Mouse (Mus musculus) testis, adult 2 months (tissue): ENCODE data around the gene Hist1h2ae. TPM values are rescaled to one million over a fixed set of nuclear protein-coding genes. Genes with fewer than 3 reads are reported as not detected.
"Not testable (repeated sequence)": the region's sequence is repeated elsewhere in the genome, so short reads cannot be mapped to it uniquely, and the experiment has no call there.

Source experiments
- H3K27ac ChIP-seq: fragments of 200-500 bp; 2 replicates; pipeline ENCODE4 v1.5.1; 2012; ENCODE audit warnings: low read depth, low read length; ENCODE audit not compliant: control insufficient read depth, insufficient read depth
- H3K27me3 ChIP-seq: fragments of 200-500 bp; 2 replicates; pipeline ENCODE4 v1.6.1; 2012; ENCODE audit warnings: mild to moderate bottlenecking, low read length, moderate library complexity; ENCODE audit not compliant: control insufficient read depth, insufficient read depth
- H3K36me3 ChIP-seq: fragments of 200-500 bp; 2 replicates; pipeline ENCODE4 v1.6.1; 2012; ENCODE audit warnings: mild to moderate bottlenecking, low read length; ENCODE audit not compliant: control insufficient read depth, insufficient read depth
- H3K4me1 ChIP-seq: fragments of 200-500 bp; 2 replicates; pipeline ENCODE4 v1.6.1; 2012; ENCODE audit warnings: low read length; ENCODE audit not compliant: control insufficient read depth, insufficient read depth
- H3K4me3 ChIP-seq: fragments of 200-500 bp; 2 replicates; pipeline ENCODE4 v1.5.1; 2012; ENCODE audit warnings: low read depth, mild to moderate bottlenecking, low read length, moderate library complexity, mixed read lengths; ENCODE audit not compliant: control insufficient read depth
- CTCF ChIP-seq: fragments of 200-500 bp; IDR thresholded peaks from 2 replicates; pipeline ENCODE4 v1.5.1; 2012; ENCODE audit warnings: low read depth, mild to moderate bottlenecking, inconsistent platforms, low read length, moderate library complexity; ENCODE audit not compliant: control insufficient read depth, insufficient read depth, insufficient replicate concordance
- POLR2A ChIP-seq: fragments of 200-500 bp; IDR thresholded peaks from 2 replicates; pipeline ENCODE4 v1.6.1; 2012; ENCODE audit warnings: low read depth, mild to moderate bottlenecking, inconsistent platforms, low read length, moderate library complexity; ENCODE audit not compliant: control insufficient read depth
- polyA plus RNA-seq: library from polyadenylated mRNA; depleted of rRNA; stranded (reverse); fragments of >200 nt; gene quantifications from 2 replicates; pipeline ENCODE4 v1.2.3, GENCODE M21; 2012

Hist1h2ae gene
- polyA plus RNA-seq, 1 experiment, result 0.36 TPM

GRCm38 (mm10) chr13:23552962-23553361 lies 18.1 kb downstream of the Hist1h2ae start, which contains the start of gene Hist1h1d:
Gene Hist1h1d, plus strand, starts transcription at chr13:23553262.
- Histone ChIP-seq H3K4me3 (no peak within 1 kb of the TSS), H3K36me3 (no peaks in the 10 kb centered on the region), H3K27me3 (no peaks in the 10 kb centered on the region), H3K4me1 (peaks cover 3% of the 10 kb centered on the region), H3K27ac (no peak within 1 kb of the TSS)
- no peak for TF ChIP-seq CTCF
- no peak for TF ChIP-seq POLR2A

GRCm38 (mm10) chr13:23551931-23552914 lies 18.8 kb downstream of the Hist1h2ae start:
- TF ChIP-seq CTCF (no peak), POLR2A (no peak)
- Histone ChIP-seq H3K27me3 (no peaks in the 10 kb centered on the region), H3K27ac (no peak overlapping the region), H3K4me3 (no peak overlapping the region), H3K36me3 (no peaks in the 10 kb centered on the region), H3K4me1 (peaks cover 3% of the 10 kb centered on the region)

- peak within 1 kb of the TSS; percentile 66 for H3K4me3 ChIP-seq
- H3K4me1 ChIP-seq, H3K27me3 ChIP-seq, H3K36me3 ChIP-seq: not testable (repeated sequence)
- TF ChIP-seq POLR2A, result peak; percentile 51; the same call in 1 of the 2 replicates
- H3K27ac ChIP-seq, result peak within 1 kb of the TSS; percentile 36; the same call in 1 of the 2 replicates
Observed at GRCm38 (mm10) chr13:23551146-23551834, 19.7 kb downstream of the Hist1h2ae start, which contains the start of gene Hist1h4f. Gene Hist1h4f, minus strand, starts transcription at chr13:23551648.

- TF ChIP-seq CTCF (no peak), POLR2A (no peak)
- Histone ChIP-seq H3K27ac (no peak overlapping the region; the same call in 1 of the 2 replicates), H3K4me3 (no peak overlapping the region), H3K36me3 (no peaks in the 10 kb centered on the region), H3K27me3 (no peaks in the 10 kb centered on the region), H3K4me1 (peaks cover 3% of the 10 kb centered on the region)
Observed at GRCm38 (mm10) chr13:23550761-23551145, 20.3 kb downstream of the Hist1h2ae start.

GRCm38 (mm10) chr13:23546694-23547093 lies 24.3 kb downstream of the Hist1h2ae start:
- TF ChIP-seq CTCF, result no peak
- Histone ChIP-seq H3K27me3 (no peaks in the 10 kb centered on the region), H3K4me1 (peaks cover 6% of the 10 kb centered on the region), H3K36me3 (no peaks in the 10 kb centered on the region), H3K4me3 (no peak overlapping the region), H3K27ac (no peak overlapping the region)

- H3K4me3 ChIP-seq, H3K27ac ChIP-seq, H3K27me3 ChIP-seq, H3K36me3 ChIP-seq, H3K4me1 ChIP-seq: not testable (repeated sequence)
Observed at GRCm38 (mm10) chr13:23544787-23545120, 26.3 kb downstream of the Hist1h2ae start.

GRCm38 (mm10) chr13:23543965-23544786 lies 26.8 kb downstream of the Hist1h2ae start, which contains the start of gene Hist1h3f:
Gene Hist1h3f, plus strand, starts transcription at chr13:23544052.
- Histone ChIP-seq H3K36me3 (no peaks in the 10 kb centered on the region), H3K4me3 (peak within 1 kb of the TSS; percentile 60), H3K27ac (no peak within 1 kb of the TSS), H3K4me1 (peaks cover 3% of the 10 kb centered on the region), H3K27me3 (no peaks in the 10 kb centered on the region)
- TF ChIP-seq CTCF (no peak), POLR2A (peak; percentile 70; the same call in 1 of the 2 replicates)

- peak within 1 kb of the TSS; percentile 56 for H3K4me3 ChIP-seq
- not testable (repeated sequence) for H3K27ac ChIP-seq, H3K4me1 ChIP-seq, H3K36me3 ChIP-seq, H3K27me3 ChIP-seq
Observed at GRCm38 (mm10) chr13:23542999-23543607, 27.9 kb downstream of the Hist1h2ae start, which contains the start of gene Hist1h2bh. Gene Hist1h2bh, minus strand, starts transcription at chr13:23543392.

- H3K27me3 ChIP-seq, H3K4me1 ChIP-seq, H3K27ac ChIP-seq, H3K36me3 ChIP-seq, H3K4me3 ChIP-seq: not testable (repeated sequence)
Observed at GRCm38 (mm10) chr13:23542225-23542980, 28.6 kb downstream of the Hist1h2ae start.
